Mouse (Mus musculus): ENCODE measurements at regions not wholly inside any gene's neighbourhood (a gene's known extent, or its start where the extent isn't known, plus 50 kb on each side); places are given as distances from the start of the nearest gene placed in this dataset.

- no peak for DNase-seq (ENCODE audit: low read depth, low spot score)
- Histone ChIP-seq H3K27me3 (ENCODE audit: control insufficient read depth in 1 of 2, insufficient read depth in 2 of 2, low read length in 2 of 2) (no peaks in the 10 kb centered on the region), H3K4me1 (ENCODE audit: control insufficient read depth in 1 of 2, insufficient read depth in 2 of 2, low read length in 2 of 2) (no peaks in the 10 kb centered on the region), H3K9me3 (replicated peaks; ENCODE audit: insufficient read depth, low read length) (no peaks in the 10 kb centered on the region), H3K9ac (ENCODE audit: control insufficient read depth, low read depth, low read length, poor library complexity, severe bottlenecking) (no peak overlapping the region), H3K36me3 (ENCODE audit: control insufficient read depth in 1 of 2, insufficient read depth in 2 of 2, low read length in 2 of 2) (no peaks in the 10 kb centered on the region), H3K79me2 (ENCODE audit: control insufficient read depth, insufficient read depth, low read length, poor library complexity) (no peaks in the 10 kb centered on the region), H3K4me3 (ENCODE audit: control insufficient read depth in 1 of 2, insufficient read depth in 1 of 2, low read depth in 2 of 2, low read length in 2 of 2) (no peak overlapping the region), H3K27ac (ENCODE audit: control insufficient read depth, low read depth, low read length) (no peak overlapping the region)
- TF ChIP-seq TCF12 (IDR thresholded peaks at IDR 0.05; ENCODE audit: low read depth, low read length) (no peak), SMC3 (IDR thresholded peaks at IDR 0.05; ENCODE audit: low read depth, low read length) (no peak), ETS1 (IDR thresholded peaks at IDR 0.05; ENCODE audit: low read depth, low read length) (no peak), MYB (IDR thresholded peaks at IDR 0.05; ENCODE audit: low read depth, low read length) (no peak), MAFK (IDR thresholded peaks at IDR 0.05; ENCODE audit: borderline replicate concordance, low read depth, low read length) (no peak), POLR2AphosphoS2 (IDR thresholded peaks at IDR 0.05; ENCODE audit: low read length) (no peak), MXI1 (IDR thresholded peaks at IDR 0.05; ENCODE audit: low read depth, low read length) (no peak), E2F4 (IDR thresholded peaks at IDR 0.05; ENCODE audit: borderline replicate concordance, low read depth, low read length) (no peak), EP300 (IDR thresholded peaks at IDR 0.05; ENCODE audit: low read depth in 1 of 2, low read length in 2 of 2) (no peak), MAZ (IDR thresholded peaks at IDR 0.05; ENCODE audit: low read depth, low read length) (no peak), HCFC1 (IDR thresholded peaks at IDR 0.05; ENCODE audit: low read depth, low read length) (no peak), RCOR1 (IDR thresholded peaks at IDR 0.05; ENCODE audit: low read depth, low read length) (no peak), USF2 (IDR thresholded peaks at IDR 0.05; ENCODE audit: borderline replicate concordance in 1 of 2, insufficient read depth in 1 of 2, low read depth in 1 of 2, low read length in 2 of 2) (no peak), KAT2A (conservative IDR thresholded peaks at IDR 0.05; ENCODE audit: low read depth, low read length) (no peak), CTCF (IDR thresholded peaks at IDR 0.05 in 2 of 3, conservative IDR thresholded peaks at IDR 0.05 in 1 of 3; ENCODE audit: control insufficient read depth in 1 of 3, insufficient read depth in 1 of 3, low read depth in 2 of 3, low read length in 3 of 3, poor library complexity in 1 of 3, severe bottlenecking in 1 of 3) (no peak)
Observed at GRCm38 (mm10) chr8:112976312-112976711, 406.5 kb downstream of the Cntnap4 start.

- H3K9me3 ChIP-seq (replicated peaks; ENCODE audit: insufficient read depth, low read length) = no peaks in the 10 kb centered on the region
- no peaks in the 10 kb centered on the region for H3K27me3 ChIP-seq (ENCODE audit: control insufficient read depth in 1 of 2, insufficient read depth in 2 of 2, low read length in 2 of 2)
- DNase-seq (ENCODE audit: low read depth, low spot score) = no peak
- H3K79me2 ChIP-seq (ENCODE audit: control insufficient read depth, insufficient read depth, low read length, poor library complexity) = no peaks in the 10 kb centered on the region
- TF ChIP-seq UBTF (IDR thresholded peaks at IDR 0.05; ENCODE audit: borderline replicate concordance, insufficient read depth, low read depth, low read length) (no peak), POLR2AphosphoS2 (IDR thresholded peaks at IDR 0.05; ENCODE audit: low read length) (no peak), BHLHE40 (IDR thresholded peaks at IDR 0.05; ENCODE audit: borderline replicate concordance, low read depth, low read length) (no peak), CTCF (IDR thresholded peaks at IDR 0.05 in 2 of 3, conservative IDR thresholded peaks at IDR 0.05 in 1 of 3; ENCODE audit: control insufficient read depth in 1 of 3, insufficient read depth in 1 of 3, low read depth in 2 of 3, low read length in 3 of 3, poor library complexity in 1 of 3, severe bottlenecking in 1 of 3) (no peak), CHD1 (IDR thresholded peaks at IDR 0.05; ENCODE audit: low read depth, low read length) (no peak), ETS1 (IDR thresholded peaks at IDR 0.05; ENCODE audit: low read depth, low read length) (no peak), MYC (IDR thresholded peaks at IDR 0.05; ENCODE audit: low read depth, low read length) (no peak), TBP (IDR thresholded peaks at IDR 0.05; ENCODE audit: low read depth, low read length) (no peak), RAD21 (IDR thresholded peaks at IDR 0.05; ENCODE audit: low read depth, low read length) (no peak), MYB (IDR thresholded peaks at IDR 0.05; ENCODE audit: low read depth, low read length) (no peak)
- no peak overlapping the region for H3K27ac ChIP-seq (ENCODE audit: control insufficient read depth, low read depth, low read length)
- no peaks in the 10 kb centered on the region for H3K4me1 ChIP-seq (ENCODE audit: control insufficient read depth in 1 of 2, insufficient read depth in 2 of 2, low read length in 2 of 2)
- no peak overlapping the region for H3K4me3 ChIP-seq (ENCODE audit: control insufficient read depth in 1 of 2, insufficient read depth in 1 of 2, low read depth in 2 of 2, low read length in 2 of 2)
- no peaks in the 10 kb centered on the region for H3K36me3 ChIP-seq (ENCODE audit: control insufficient read depth in 1 of 2, insufficient read depth in 2 of 2, low read length in 2 of 2)
- no peak overlapping the region for H3K9ac ChIP-seq (ENCODE audit: control insufficient read depth, low read depth, low read length, poor library complexity, severe bottlenecking)
Observed at GRCm38 (mm10) chr8:112993781-112994180, 423.9 kb downstream of the Cntnap4 start.
